Mouse (Mus musculus) yolk sac, embryonic 10.5 days (tissue): ENCODE measurements at regions not wholly inside any gene's neighbourhood (a gene's known extent, or its start where the extent isn't known, plus 50 kb on each side); places are given as distances from the start of the nearest gene placed in this dataset.
A peak's percentile ranks its signal among the peaks of the same experiment; 100 is the strongest.
"Not testable (repeated sequence)": the region's sequence is repeated elsewhere in the genome, so short reads cannot be mapped to it uniquely, and the experiment has no call there.

ENCODE experiments used
- DNase-seq: peaks from one replicate; pipeline ENCODE4 v3.0.0-alpha.2; 2017; ENCODE audit warnings: low spot score

- DNase-seq, result no peak
Observed at GRCm38 (mm10) chr6:16765354-16765753, 132.9 kb downstream of the Tfec start.

- DNase-seq, result no peak
Observed at GRCm38 (mm10) chr6:16764707-16765106, 133.5 kb downstream of the Tfec start.

GRCm38 (mm10) chr6:16755044-16755443, 143.2 kb downstream of the Tfec start:
- DNase-seq, result not testable (repeated sequence)

DNA sequence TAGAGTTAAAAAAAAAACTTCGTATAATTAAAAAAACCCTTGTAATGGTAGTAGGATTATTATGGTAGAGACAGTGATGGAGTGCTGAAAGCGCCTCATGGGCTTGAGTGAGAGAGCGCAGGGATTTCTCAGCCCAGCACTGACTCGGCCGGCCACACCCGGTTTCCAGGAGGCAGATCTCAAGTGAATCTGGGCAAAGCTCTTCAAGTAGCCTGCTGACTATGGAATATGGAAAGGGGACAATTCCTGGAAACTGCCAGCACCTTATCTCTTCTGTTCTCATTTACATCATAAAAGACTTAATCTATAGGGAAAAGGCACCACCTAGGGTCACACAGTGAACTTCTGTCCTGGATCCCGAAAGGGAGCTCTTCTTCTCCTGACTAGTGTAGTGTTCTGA, 165.1 kb downstream of the Tfec start:
- DNase-seq, result no peak

DNA sequence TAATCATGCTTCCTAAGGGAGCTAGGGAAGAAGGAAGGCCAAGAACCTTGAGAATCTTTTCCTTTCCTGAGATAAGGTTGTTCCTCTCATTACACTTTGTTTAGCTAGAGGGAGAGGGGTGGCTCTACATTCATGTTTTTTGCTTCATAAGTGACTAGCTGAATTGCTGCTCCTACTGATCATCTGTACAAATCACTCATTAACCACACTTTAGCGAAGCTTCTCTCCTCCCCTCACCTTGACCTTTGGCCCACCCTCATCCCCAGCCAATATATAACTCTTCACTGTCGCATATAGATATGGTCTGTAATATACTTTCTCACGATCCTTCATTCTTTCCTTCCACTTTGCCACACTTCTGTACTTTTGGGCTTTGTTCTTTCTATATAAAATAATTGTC, 166.1 kb downstream of the Tfec start:
- DNase-seq, result no peak

DNA sequence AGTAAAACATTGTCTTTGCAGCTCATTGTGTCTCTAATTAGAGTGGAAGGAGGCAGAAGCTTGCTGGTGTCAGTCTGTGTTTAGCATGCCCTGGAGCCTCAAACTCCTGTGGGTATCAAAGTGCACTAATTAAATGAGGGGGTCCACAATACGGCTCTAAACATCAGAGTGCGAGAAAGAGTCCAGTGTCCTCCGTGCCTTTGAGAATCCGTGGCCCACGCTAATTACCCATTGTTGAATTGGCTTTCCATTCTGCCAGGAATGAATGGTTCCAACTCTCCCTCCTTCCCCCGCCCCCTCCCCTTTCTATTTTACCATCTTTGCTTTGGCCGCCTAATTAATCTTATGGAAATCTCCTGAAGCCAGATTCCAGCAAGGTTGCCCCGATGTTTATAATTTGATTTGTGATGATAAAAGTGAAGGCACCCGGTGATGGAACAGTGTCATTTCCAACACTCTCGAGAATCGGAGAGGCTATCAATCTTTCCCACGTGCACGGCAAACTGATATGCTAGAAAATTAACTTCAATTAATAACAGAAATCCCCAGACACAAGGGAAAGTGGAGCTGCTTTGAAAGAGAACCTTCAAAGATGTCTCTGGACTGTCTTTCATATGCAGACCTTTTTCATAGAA, 170.9 kb downstream of the Tfec start:
- no peak for DNase-seq

DNA sequence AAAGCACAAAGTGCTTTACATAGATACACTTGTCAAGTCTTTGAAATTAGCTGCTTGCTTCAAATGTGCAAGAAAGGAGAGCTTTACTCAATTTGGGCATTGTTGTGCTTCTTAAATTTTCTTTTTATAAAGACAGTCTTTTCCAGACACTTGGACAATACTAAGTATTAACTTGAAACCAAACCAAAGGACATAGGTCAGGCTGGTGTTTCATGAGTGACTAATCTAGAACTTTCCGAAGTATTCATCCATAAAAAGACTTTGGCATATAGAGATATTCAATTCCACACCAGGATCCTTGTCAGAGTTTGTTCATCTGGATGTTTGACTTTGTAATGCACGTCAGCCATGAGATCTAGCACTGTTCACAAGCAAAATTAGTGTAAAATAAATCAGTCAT, 173.0 kb downstream of the Tfec start:
- DNase-seq, result no peak

- no peak for DNase-seq
Observed at GRCm38 (mm10) chr6:16704496-16704895, 193.7 kb downstream of the Tfec start.

- DNase-seq, result no peak
Observed at GRCm38 (mm10) chr6:16703412-16703746, 194.9 kb downstream of the Tfec start.

GRCm38 (mm10) chr6:16702706-16703411, 195.4 kb downstream of the Tfec start:
- no peak for DNase-seq

DNA sequence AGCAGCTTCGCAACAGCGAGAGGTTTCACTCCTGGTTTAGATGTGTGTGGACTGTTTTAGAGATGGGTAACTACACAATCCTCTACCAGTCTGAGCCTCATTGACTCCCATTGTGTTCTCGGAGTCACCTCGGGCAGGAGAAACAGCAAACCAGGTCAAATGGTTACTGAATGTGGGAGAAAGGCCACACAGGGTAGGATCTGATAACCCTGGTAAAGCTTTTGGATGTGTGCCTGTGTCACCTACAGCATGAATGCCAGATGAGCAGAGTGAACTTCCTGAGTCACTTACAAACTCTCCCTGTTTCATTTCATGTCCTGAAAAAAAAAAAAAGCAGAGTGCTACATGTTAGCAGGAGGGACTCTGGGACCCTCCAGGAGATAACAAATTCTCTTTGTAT, 201.0 kb downstream of the Tfec start:
- no peak for DNase-seq

GRCm38 (mm10) chr6:16668004-16668403, 230.2 kb downstream of the Tfec start:
- peak; percentile 23 for DNase-seq

- DNase-seq, result no peak
Observed at GRCm38 (mm10) chr6:16667241-16667640, 231.0 kb downstream of the Tfec start.

- no peak for DNase-seq
Observed at GRCm38 (mm10) chr6:16646269-16646668, 252.0 kb downstream of the Tfec start.

DNA sequence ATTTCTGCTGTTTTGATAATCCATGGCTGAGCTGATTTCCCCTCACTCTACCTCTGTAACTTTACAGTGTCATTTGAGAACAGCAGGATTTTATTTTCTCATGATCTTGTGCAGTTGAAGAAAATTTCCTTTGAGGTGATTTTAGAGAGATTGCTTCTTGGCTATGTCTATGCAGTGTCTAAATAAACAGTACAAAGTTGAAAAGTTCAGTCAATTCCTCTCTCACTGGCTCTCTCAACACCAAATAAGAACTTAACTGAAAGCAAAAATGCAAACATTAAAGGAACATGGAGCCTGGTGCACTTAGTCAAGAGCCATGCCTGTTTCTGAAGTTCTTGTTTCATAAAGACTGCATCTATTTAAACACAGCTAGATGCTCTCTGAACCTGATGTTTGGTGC, 254.7 kb downstream of the Tfec start:
- no peak for DNase-seq

DNA sequence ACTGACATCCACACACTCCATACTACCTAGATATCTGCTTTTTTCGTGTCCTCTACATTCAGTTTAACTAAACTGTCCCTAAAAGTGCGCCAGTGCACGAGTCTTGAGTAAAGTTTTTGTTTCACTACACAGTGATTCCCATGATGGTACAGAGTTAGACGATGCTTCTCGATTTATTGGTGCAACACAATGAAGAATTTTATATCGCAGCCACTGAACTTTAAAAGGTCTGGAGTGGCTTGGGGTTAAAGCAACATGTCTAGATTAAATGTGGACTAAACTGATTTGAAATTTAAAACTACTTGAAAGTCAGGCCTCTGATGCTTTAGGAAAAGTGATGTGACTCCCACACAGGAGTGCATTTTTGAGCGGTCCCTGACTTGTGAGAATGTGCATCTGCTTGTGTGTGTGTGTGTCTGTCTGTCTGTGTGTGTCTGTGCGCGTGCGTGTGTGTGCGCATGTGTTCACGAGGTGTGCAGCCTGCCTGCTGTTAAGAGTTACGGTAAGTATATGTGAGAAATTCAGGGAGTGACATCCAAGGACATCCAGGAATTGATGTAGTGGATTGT, 261.4 kb downstream of the Tfec start:
- DNase-seq, result no peak

DNA sequence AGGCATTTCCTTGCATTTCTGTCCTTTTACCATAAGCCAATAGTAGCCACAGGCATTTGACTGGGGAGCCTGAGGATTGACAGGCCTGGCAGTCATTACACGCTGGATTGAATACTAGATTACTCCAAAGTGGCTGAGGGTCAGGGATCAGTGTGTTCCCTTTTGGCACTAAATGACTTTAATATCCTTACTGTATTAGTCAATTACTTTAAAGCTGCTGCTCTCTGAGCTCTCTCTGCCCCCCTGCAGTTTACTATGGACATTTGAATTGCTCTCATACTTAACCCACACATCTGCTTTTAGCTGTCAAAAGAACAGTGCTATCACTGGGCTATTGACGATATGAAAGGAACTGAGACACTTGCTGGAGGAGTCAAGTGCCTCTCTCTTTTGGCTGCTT, 262.1 kb downstream of the Tfec start:
- DNase-seq, result no peak

DNA sequence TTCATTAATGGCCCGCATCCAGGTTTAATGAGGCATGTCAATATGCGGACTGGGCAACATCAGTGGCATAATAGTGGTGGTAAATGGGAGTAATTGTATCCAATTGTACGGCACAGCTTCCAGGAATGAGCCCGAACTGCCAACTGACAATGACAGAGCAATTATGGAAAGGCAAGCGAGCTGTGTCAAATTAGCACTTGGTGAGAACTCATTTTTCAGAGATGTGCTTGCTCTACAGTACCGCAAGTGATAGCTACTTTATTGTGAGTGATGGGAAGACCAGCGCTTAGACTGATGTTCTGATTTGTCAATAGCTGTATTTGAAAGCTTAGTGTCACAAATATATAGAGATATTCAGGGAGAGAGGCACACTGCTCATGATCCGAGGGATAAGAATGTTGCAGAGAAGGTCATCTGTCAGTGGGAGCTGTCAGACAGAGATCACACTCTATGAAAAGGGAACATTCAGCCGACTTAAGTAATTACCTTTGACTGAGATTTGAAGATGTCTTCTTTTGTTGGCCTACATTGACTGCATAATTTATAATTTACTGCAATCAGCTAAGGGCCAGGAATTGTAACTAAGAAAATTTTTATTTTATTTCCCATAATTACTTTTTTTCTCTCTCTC, 290.7 kb downstream of the Tfec start:
- DNase-seq, result no peak

- DNase-seq, result no peak
Observed at GRCm38 (mm10) chr6:16606687-16607392, 291.4 kb downstream of the Tfec start.

GRCm38 (mm10) chr6:16592411-16592810, 305.8 kb downstream of the Tfec start:
- no peak for DNase-seq

DNA sequence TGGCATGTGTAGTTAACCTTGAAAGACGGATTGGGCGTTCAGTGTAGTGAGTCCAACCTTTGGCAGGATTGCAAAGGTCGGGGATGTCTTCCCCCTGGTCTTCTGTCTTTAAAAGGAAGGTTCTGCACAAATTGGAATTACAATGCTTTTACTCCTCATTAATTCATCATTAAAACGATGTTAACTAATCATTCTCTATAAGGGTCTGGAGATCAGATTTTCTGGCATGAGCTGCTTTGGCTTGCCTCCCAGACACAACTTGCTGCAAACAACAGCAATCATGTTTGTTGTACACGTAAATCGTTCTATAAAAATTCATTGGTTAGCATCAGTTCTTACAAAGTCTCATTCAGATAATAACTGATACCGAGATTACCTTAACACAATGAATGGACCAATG, 315.9 kb downstream of the Tfec start:
- DNase-seq, result no peak

GRCm38 (mm10) chr6:16581801-16582200, 316.4 kb downstream of the Tfec start:
- no peak for DNase-seq

DNA sequence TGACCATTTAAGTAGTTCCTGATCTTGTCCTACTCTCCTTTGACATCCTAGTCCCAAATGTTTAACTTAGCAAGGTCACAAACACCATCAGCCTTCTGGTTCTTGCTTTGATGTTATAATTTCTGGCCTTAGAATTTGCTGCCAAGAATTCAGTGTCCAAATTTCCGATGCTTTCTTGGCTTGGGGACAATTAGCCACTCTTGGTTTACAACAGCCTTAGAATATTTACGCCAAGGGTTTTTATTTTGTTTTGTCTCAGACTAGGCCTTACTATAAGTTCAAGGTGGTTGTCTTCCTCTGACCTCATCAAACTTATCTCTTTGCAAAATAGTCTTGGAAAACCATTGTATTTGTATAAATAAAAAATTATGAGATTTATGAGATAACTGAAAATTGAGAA, 322.4 kb downstream of the Tfec start:
- no peak for DNase-seq
